Mouse (Mus musculus): ENCODE results near the gene Zbtb25.

DNA sequence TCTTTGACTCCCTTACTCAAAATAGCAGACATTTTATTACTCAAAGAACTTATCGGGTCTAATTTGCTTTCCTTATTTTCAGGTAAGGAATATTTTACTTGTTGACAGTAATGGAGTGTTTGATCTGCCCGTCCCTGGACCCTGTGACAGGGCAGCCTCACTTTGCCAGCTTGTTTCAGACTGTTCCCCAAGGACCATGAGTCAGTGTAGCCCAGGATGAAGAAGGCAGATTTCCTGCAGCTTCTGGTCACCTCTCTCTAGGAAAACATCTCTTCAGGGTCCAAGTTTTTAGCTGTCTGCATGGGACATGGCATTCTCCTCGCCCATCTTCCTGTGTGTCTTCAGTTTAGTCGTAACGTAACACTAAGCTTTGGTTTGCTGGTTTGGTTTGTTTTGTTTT lies 27.9 kb upstream of the Zbtb25 start:
- TF ChIP-seq POLR2A (IDR thresholded peaks at IDR 0.05; ENCODE audit: control insufficient read depth, extremely low read depth, insufficient read depth, low read length, poor library complexity) = no peak
- no peak for TF ChIP-seq CTCF (IDR thresholded peaks at IDR 0.05; ENCODE audit: borderline replicate concordance, control insufficient read depth, extremely low read depth, insufficient read depth, low read length, poor library complexity)
